Mouse (Mus musculus): Measurements from ENCODE around the gene Itgav. TPM values are rescaled to one million over a fixed set of nuclear protein-coding genes. Genes with fewer than 3 reads are reported as not detected.

The Itgav gene
- polyA plus RNA-seq, 1 experiment: 25.9 TPM

GRCm38 (mm10) chr2:83814009-83814408, 89.8 kb downstream of the Itgav start:
- WGBS: 77% methylated on average over 6 of the region's 6 CpGs
- H3K36me3 ChIP-seq (ENCODE audit: control insufficient read depth, insufficient read depth, low read length): no peaks in the 10 kb centered on the region
- H3K27me3 ChIP-seq (ENCODE audit: control insufficient read depth, insufficient read depth, low read length): peaks cover 6% of the 10 kb centered on the region; the same call in 1 of the 2 replicates
- no peak overlapping the region for H3K4me3 ChIP-seq (ENCODE audit: control insufficient read depth, insufficient read depth, low read length)
- peaks cover 5% of the 10 kb centered on the region; the same call in 1 of the 2 replicates for H3K4me1 ChIP-seq (replicated peaks; ENCODE audit: control insufficient read depth, insufficient read depth, low read length)
- no peak overlapping the region for H3K27ac ChIP-seq (ENCODE audit: control insufficient read depth, insufficient read depth, low read length)
- no peak for TF ChIP-seq CTCF (IDR thresholded peaks at IDR 0.05; ENCODE audit: borderline replicate concordance, control insufficient read depth, extremely low read depth, insufficient read depth, low read length, poor library complexity)
- TF ChIP-seq POLR2A (IDR thresholded peaks at IDR 0.05; ENCODE audit: control insufficient read depth, extremely low read depth, insufficient read depth, low read length, poor library complexity): no peak
- DNase-seq: no peak

- peaks cover 6% of the 10 kb centered on the region; the same call in 1 of the 2 replicates for H3K27me3 ChIP-seq (ENCODE audit: control insufficient read depth, insufficient read depth, low read length)
- H3K27ac ChIP-seq (ENCODE audit: control insufficient read depth, insufficient read depth, low read length): no peak overlapping the region
- DNase-seq: no peak
- no peaks in the 10 kb centered on the region for H3K36me3 ChIP-seq (ENCODE audit: control insufficient read depth, insufficient read depth, low read length)
- H3K4me1 ChIP-seq (replicated peaks; ENCODE audit: control insufficient read depth, insufficient read depth, low read length): peaks cover 5% of the 10 kb centered on the region; the same call in 1 of the 2 replicates
- WGBS: 86% methylated on average over 6 of the region's 6 CpGs
- no peak overlapping the region for H3K4me3 ChIP-seq (ENCODE audit: control insufficient read depth, insufficient read depth, low read length)
- TF ChIP-seq POLR2A (IDR thresholded peaks at IDR 0.05; ENCODE audit: control insufficient read depth, extremely low read depth, insufficient read depth, low read length, poor library complexity) (no peak), CTCF (IDR thresholded peaks at IDR 0.05; ENCODE audit: borderline replicate concordance, control insufficient read depth, extremely low read depth, insufficient read depth, low read length, poor library complexity) (no peak)
These were observed 92.0 kb downstream of the Itgav start for GRCm38 (mm10) chr2:83816147-83816546.

- no peak for DNase-seq
- H3K27me3 ChIP-seq (ENCODE audit: control insufficient read depth, insufficient read depth, low read length): no peaks in the 10 kb centered on the region
- H3K4me3 ChIP-seq (ENCODE audit: control insufficient read depth, insufficient read depth, low read length): no peak overlapping the region
- TF ChIP-seq POLR2A (IDR thresholded peaks at IDR 0.05; ENCODE audit: control insufficient read depth, extremely low read depth, insufficient read depth, low read length, poor library complexity) (no peak), CTCF (IDR thresholded peaks at IDR 0.05; ENCODE audit: borderline replicate concordance, control insufficient read depth, extremely low read depth, insufficient read depth, low read length, poor library complexity) (no peak)
- 93% methylated on average over 5 of the region's 5 CpGs for WGBS
- H3K36me3 ChIP-seq (ENCODE audit: control insufficient read depth, insufficient read depth, low read length): no peaks in the 10 kb centered on the region
- H3K27ac ChIP-seq (ENCODE audit: control insufficient read depth, insufficient read depth, low read length): no peak overlapping the region
- H3K4me1 ChIP-seq (replicated peaks; ENCODE audit: control insufficient read depth, insufficient read depth, low read length): no peaks in the 10 kb centered on the region
These were observed 101.0 kb downstream of the Itgav start for GRCm38 (mm10) chr2:83825161-83825560.

GRCm38 (mm10) chr2:83828895-83829539, 104.8 kb downstream of the Itgav start:
- WGBS: 90% methylated on average over 3 of the region's 3 CpGs
- Histone ChIP-seq H3K4me3 (ENCODE audit: control insufficient read depth, insufficient read depth, low read length) (no peak overlapping the region), H3K27ac (ENCODE audit: control insufficient read depth, insufficient read depth, low read length) (no peak overlapping the region), H3K4me1 (replicated peaks; ENCODE audit: control insufficient read depth, insufficient read depth, low read length) (no peaks in the 10 kb centered on the region), H3K27me3 (ENCODE audit: control insufficient read depth, insufficient read depth, low read length) (no peaks in the 10 kb centered on the region), H3K36me3 (ENCODE audit: control insufficient read depth, insufficient read depth, low read length) (no peaks in the 10 kb centered on the region)
- TF ChIP-seq POLR2A (IDR thresholded peaks at IDR 0.05; ENCODE audit: control insufficient read depth, extremely low read depth, insufficient read depth, low read length, poor library complexity) (no peak), CTCF (IDR thresholded peaks at IDR 0.05; ENCODE audit: borderline replicate concordance, control insufficient read depth, extremely low read depth, insufficient read depth, low read length, poor library complexity) (no peak)
- no peak for DNase-seq

- TF ChIP-seq CTCF (IDR thresholded peaks at IDR 0.05; ENCODE audit: borderline replicate concordance, control insufficient read depth, extremely low read depth, insufficient read depth, low read length, poor library complexity): no peak
- no peak for TF ChIP-seq POLR2A (IDR thresholded peaks at IDR 0.05; ENCODE audit: control insufficient read depth, extremely low read depth, insufficient read depth, low read length, poor library complexity)
- Histone ChIP-seq H3K36me3 (ENCODE audit: control insufficient read depth, insufficient read depth, low read length) (no peaks in the 10 kb centered on the region), H3K27me3 (ENCODE audit: control insufficient read depth, insufficient read depth, low read length) (no peaks in the 10 kb centered on the region), H3K27ac (ENCODE audit: control insufficient read depth, insufficient read depth, low read length) (no peak overlapping the region), H3K4me1 (replicated peaks; ENCODE audit: control insufficient read depth, insufficient read depth, low read length) (no peaks in the 10 kb centered on the region), H3K4me3 (ENCODE audit: control insufficient read depth, insufficient read depth, low read length) (no peak overlapping the region)
- WGBS: 92% methylated on average over 4 of the region's 4 CpGs
- DNase-seq: no peak
These were observed 108.7 kb downstream of the Itgav start for GRCm38 (mm10) chr2:83832903-83833302.

- TF ChIP-seq CTCF (IDR thresholded peaks at IDR 0.05; ENCODE audit: borderline replicate concordance, control insufficient read depth, extremely low read depth, insufficient read depth, low read length, poor library complexity) (no peak), POLR2A (IDR thresholded peaks at IDR 0.05; ENCODE audit: control insufficient read depth, extremely low read depth, insufficient read depth, low read length, poor library complexity) (no peak)
- 91% methylated on average over 10 of the region's 10 CpGs for WGBS
- no peaks in the 10 kb centered on the region for H3K27me3 ChIP-seq (ENCODE audit: control insufficient read depth, insufficient read depth, low read length)
These were observed 111.3 kb downstream of the Itgav start for GRCm38 (mm10) chr2:83835313-83836070.

More at GRCm38 (mm10) chr2:83835313-83836070, 111.3 kb downstream of the Itgav start:
- no peak for DNase-seq
- Histone ChIP-seq H3K27ac (ENCODE audit: control insufficient read depth, insufficient read depth, low read length) (no peak overlapping the region), H3K36me3 (ENCODE audit: control insufficient read depth, insufficient read depth, low read length) (no peaks in the 10 kb centered on the region), H3K4me3 (ENCODE audit: control insufficient read depth, insufficient read depth, low read length) (no peak overlapping the region), H3K4me1 (replicated peaks; ENCODE audit: control insufficient read depth, insufficient read depth, low read length) (no peaks in the 10 kb centered on the region)

All from thymus, adult 2 months (tissue).